Mouse (Mus musculus): ENCODE data around the gene Cldn3.

Cldn3 gene

GRCm38 (mm10) chr5:135035608-135036359, 49.8 kb downstream of the Cldn3 start:
- DNase-seq (ENCODE audit: low read depth, low spot score) = no peak
